Mouse (Mus musculus) lung, adult 2 months (tissue): ENCODE measurements around the gene Foxn3. TPM values are rescaled to one million over a fixed set of nuclear protein-coding genes. Genes with fewer than 3 reads are reported as not detected.
A peak's percentile ranks its signal among the peaks of the same experiment; 100 is the strongest.

Source experiments
- DNase-seq: peaks from one replicate; pipeline ENCODE4 v3.0.0; 2022
- H3K4me1 ChIP-seq: fragments of 200-500 bp; 2 replicates; pipeline ENCODE4 v1.6.1; 2011; ENCODE audit warnings: low read length; ENCODE audit not compliant: control insufficient read depth, insufficient read depth
- H3K4me3 ChIP-seq: fragments of 200-500 bp; replicated peaks from 2 replicates; pipeline ENCODE3; 2011; ENCODE audit warnings: low read depth, mild to moderate bottlenecking, control low read depth, low read length; ENCODE audit errors: extremely low read depth
- CTCF ChIP-seq: fragments of 200-500 bp; IDR thresholded peaks from 2 replicates; pipeline ENCODE4 v1.5.1; 2011; ENCODE audit warnings: mild to moderate bottlenecking, low read length, control low read depth; ENCODE audit not compliant: insufficient read depth
- POLR2A ChIP-seq: fragments of 200-500 bp; IDR thresholded peaks from 2 replicates; pipeline ENCODE4 v1.6.1; 2011; ENCODE audit warnings: low read depth, mild to moderate bottlenecking, control low read depth, low read length, borderline replicate concordance; ENCODE audit errors: extremely low read depth
- WGBS: fragments of 180-500 bp; shearing (Covaris S2); methylation state at CpG from one replicate; pipeline ENCODE4 v1.1.7; 2018; 5-methylcytosine and 5-hydroxymethylcytosine counted together
- polyA plus RNA-seq: library from polyadenylated mRNA; depleted of rRNA; stranded (reverse); fragments of >200 nt; gene quantifications from 2 replicates; pipeline ENCODE4 v1.2.3, GENCODE M21; 2012

The Foxn3 gene
- polyA plus RNA-seq, 1 experiment = 48.2 TPM

DNA sequence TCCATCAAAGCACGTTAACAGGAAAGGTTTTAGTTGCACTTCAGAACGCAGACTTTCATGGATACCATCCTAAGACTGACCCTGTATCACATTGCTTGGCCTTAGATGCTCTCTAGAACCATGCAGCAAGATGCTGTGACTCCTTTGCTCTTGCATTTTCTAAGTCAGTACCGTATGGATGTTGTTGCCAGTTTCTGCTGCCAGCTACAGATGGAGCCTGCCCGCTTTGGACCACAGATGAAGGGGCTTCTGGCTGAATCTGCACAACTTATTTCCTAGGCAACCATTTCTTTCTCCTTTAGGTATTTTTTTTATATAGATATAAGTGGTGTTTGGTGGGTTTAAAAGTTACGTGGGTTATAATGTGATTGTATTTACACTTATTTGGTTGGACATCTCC is 407.5 kb downstream of the Foxn3 start:
- TF ChIP-seq POLR2A (no peak), CTCF (no peak)

DNA sequence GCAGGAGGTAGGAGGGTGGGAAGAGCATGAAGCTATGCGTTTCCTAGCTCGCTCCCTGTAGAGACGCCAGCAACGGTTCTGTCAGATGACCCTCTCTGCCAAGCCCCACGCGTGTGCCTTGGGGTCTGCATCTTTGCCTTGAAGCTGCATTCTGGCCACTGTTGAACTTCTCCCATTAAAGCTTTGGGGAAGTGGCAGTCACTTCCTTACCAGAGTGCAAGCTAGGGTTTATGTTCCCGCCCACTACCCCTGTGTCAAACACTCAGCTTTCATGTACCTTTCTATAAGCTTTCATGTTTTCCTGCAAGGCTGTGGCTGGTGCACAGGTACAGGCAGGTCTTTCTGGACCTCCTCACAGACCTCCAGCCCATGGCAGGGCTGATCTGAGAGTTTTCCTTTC is 409.2 kb downstream of the Foxn3 start:
- Histone ChIP-seq H3K4me1 (no peaks in the 10 kb centered on the region), H3K4me3 (no peak overlapping the region)
- TF ChIP-seq CTCF (no peak), POLR2A (no peak)
- WGBS = 78% methylated on average over 7 of the region's 7 CpGs
- DNase-seq = no peak

More for the DNA sequence above, 407.5 kb downstream of the Foxn3 start:
- Histone ChIP-seq H3K4me1 (no peaks in the 10 kb centered on the region), H3K4me3 (no peak overlapping the region)
- WGBS = 90% methylated on average over 5 of the region's 5 CpGs
- no peak for DNase-seq

DNA sequence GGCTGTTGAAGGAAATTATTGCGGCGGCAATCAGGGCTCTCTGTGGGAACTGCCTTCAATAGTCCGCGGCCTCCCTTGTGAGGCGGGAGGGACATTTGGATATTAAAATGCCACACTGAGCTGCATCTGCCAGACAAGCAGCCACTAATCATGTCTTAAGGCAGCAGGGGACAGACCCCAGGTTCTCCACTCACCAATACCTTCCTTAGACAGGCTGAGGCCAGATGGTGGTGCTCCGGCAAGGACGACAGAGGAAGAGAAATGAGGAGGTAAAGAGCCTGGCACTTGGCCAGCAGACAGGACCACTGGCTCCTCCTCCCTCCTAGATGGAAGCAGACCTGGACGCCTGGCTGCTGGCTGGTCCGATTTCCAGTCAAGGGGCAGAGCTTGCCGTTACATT is 409.7 kb downstream of the Foxn3 start:
- H3K4me3 ChIP-seq = no peak overlapping the region
- 47% methylated on average over 10 of the region's 10 CpGs for WGBS

DNA sequence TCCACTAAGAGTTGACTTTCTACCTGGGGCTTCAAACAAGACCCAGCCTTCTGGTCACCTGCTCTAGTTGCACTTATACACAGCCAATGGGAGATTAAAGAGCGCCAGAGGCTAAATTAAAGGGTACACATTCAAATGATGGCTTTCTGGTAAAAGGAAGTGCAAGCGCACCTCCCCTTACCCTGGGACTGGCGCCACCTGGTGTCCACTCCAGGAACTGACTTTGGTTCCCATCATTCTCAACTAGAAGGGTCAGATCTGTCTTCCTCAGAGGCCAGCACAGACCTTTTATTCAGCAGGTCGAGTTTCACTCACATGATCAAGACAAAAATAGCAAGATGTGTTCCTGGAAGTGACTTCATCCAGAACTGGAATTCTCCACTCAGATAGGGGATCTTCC is 413.3 kb downstream of the Foxn3 start:
- Histone ChIP-seq H3K4me1 (no peaks in the 10 kb centered on the region), H3K4me3 (no peak overlapping the region)
- peak; percentile 63 for DNase-seq
- TF ChIP-seq CTCF = peak; percentile 87
- no peak for TF ChIP-seq POLR2A
- WGBS = 43% methylated on average over 4 of the region's 4 CpGs

More for the DNA sequence above, 409.7 kb downstream of the Foxn3 start:
- DNase-seq = no peak
- H3K4me1 ChIP-seq = no peaks in the 10 kb centered on the region
- TF ChIP-seq POLR2A (no peak), CTCF (no peak)

GRCm38 (mm10) chr12:99149193-99149592 is 414.2 kb downstream of the Foxn3 start:
- TF ChIP-seq CTCF (no peak), POLR2A (no peak)
- DNase-seq = no peak
- Histone ChIP-seq H3K4me3 (no peak overlapping the region), H3K4me1 (no peaks in the 10 kb centered on the region)
- WGBS = 73% methylated on average over 6 of the region's 6 CpGs
